Mouse (Mus musculus) cerebellum, postnatal 14 days (tissue): ENCODE measurements around the gene Ppt2.

Experiments
- DNase-seq, 2 experiments: peaks; one replicate each; pipeline ENCODE4 v3.0.0; 2021; ENCODE audit warnings: mixed read lengths in 2 of 2

The Ppt2 gene

GRCm38 (mm10) chr17:34655581-34655991 lies 27.3 kb upstream of the Ppt2 start:
- peak; percentile 41 to 56 for DNase-seq

GRCm38 (mm10) chr17:34655160-34655559 lies 26.9 kb upstream of the Ppt2 start:
- peak in 1 of 2 experiments; percentile 29 for DNase-seq

GRCm38 (mm10) chr17:34654392-34654791 lies 26.1 kb upstream of the Ppt2 start:
- no peak for DNase-seq

GRCm38 (mm10) chr17:34653746-34654285 lies 25.5 kb upstream of the Ppt2 start:
- peak; percentile 68 to 83 for DNase-seq

- DNase-seq = no peak
Measured at GRCm38 (mm10) chr17:34652985-34653384, 24.7 kb upstream of the Ppt2 start.

GRCm38 (mm10) chr17:34652546-34652945 lies 24.2 kb upstream of the Ppt2 start:
- no peak for DNase-seq

GRCm38 (mm10) chr17:34651507-34652221 lies 23.4 kb upstream of the Ppt2 start:
- DNase-seq = peak in 1 of 2 experiments; percentile 34

- DNase-seq = no peak
Measured at GRCm38 (mm10) chr17:34650781-34651180, 22.5 kb upstream of the Ppt2 start.

GRCm38 (mm10) chr17:34649106-34649864 lies 21.0 kb upstream of the Ppt2 start:
- DNase-seq = no peak

GRCm38 (mm10) chr17:34648141-34648890 lies 20.0 kb upstream of the Ppt2 start:
- peak in 1 of 2 experiments; percentile 8 for DNase-seq

- peak; percentile 94 for DNase-seq
Measured at GRCm38 (mm10) chr17:34646906-34647787, 18.8 kb upstream of the Ppt2 start, which contains the start of gene Atf6b. Gene Atf6b, plus strand, starts transcription at chr17:34647146.

GRCm38 (mm10) chr17:34645831-34646511 lies 17.7 kb upstream of the Ppt2 start:
- peak; percentile 36 to 60 for DNase-seq

GRCm38 (mm10) chr17:34645256-34645829 lies 17.0 kb upstream of the Ppt2 start:
- peak; percentile 17 to 21 for DNase-seq

GRCm38 (mm10) chr17:34644608-34645007 lies 16.3 kb upstream of the Ppt2 start, which contains the start of gene Fkbpl:
Gene Fkbpl, plus strand, starts transcription at chr17:34644764.
- DNase-seq = peak; percentile 96 to 98

- DNase-seq = peak; percentile 52 to 67
Measured at GRCm38 (mm10) chr17:34643944-34644343, 15.6 kb upstream of the Ppt2 start.

- DNase-seq = peak in 1 of 2 experiments; percentile 9
Measured at GRCm38 (mm10) chr17:34643379-34643778, 15.1 kb upstream of the Ppt2 start.

GRCm38 (mm10) chr17:34641945-34642344 lies 13.6 kb upstream of the Ppt2 start:
- no peak for DNase-seq

- DNase-seq = peak; percentile 79 to 88
Measured at GRCm38 (mm10) chr17:34640778-34641601, 12.7 kb upstream of the Ppt2 start.

GRCm38 (mm10) chr17:34639461-34640255 lies 11.3 kb upstream of the Ppt2 start:
- DNase-seq = no peak
